Mouse (Mus musculus) hindbrain, embryonic 16.5 days (tissue): ENCODE data around the gene Aatk. TPM values are rescaled to one million over a fixed set of nuclear protein-coding genes. Genes with fewer than 3 reads are reported as not detected.

Source experiments
- ATAC-seq: fragments of 200-750 bp; cut with Nextera tagmentation; 2 replicates; pipeline ENCODE4 v1.8.0; 2017; ENCODE audit warnings: moderate TSS enrichment, moderate library complexity
- H3K27ac ChIP-seq: fragments of 300-500 bp; sonication (generic); 2 replicates; pipeline ENCODE4 v1.5.1; 2014; ENCODE audit warnings: low read depth, mild to moderate bottlenecking, control low read depth, low read length, moderate library complexity
- H3K27me3 ChIP-seq: fragments of 300-500 bp; sonication (generic); replicated peaks from 2 replicates; pipeline ENCODE4 v1.6.1; 2014; ENCODE audit warnings: low read length; ENCODE audit not compliant: control insufficient read depth, insufficient read depth
- H3K36me3 ChIP-seq: fragments of 300-500 bp; sonication (generic); 2 replicates; pipeline ENCODE4 v1.6.1; 2014; ENCODE audit warnings: mild to moderate bottlenecking, low read length, moderate library complexity, mixed read lengths; ENCODE audit not compliant: control insufficient read depth, insufficient read depth
- H3K4me1 ChIP-seq: fragments of 300-500 bp; sonication (generic); 2 replicates; pipeline ENCODE4 v1.6.1; 2014; ENCODE audit warnings: low read depth, low read length; ENCODE audit not compliant: control insufficient read depth, insufficient read depth
- H3K4me2 ChIP-seq: fragments of 300-500 bp; sonication (generic); 2 replicates; pipeline ENCODE4 v1.6.1; 2014; ENCODE audit warnings: mild to moderate bottlenecking, low read length, control low read depth, moderate library complexity
- H3K4me3 ChIP-seq: fragments of 300-500 bp; sonication (generic); 2 replicates; pipeline ENCODE4 v1.5.1; 2014; ENCODE audit warnings: mild to moderate bottlenecking, low read length, control low read depth, moderate library complexity
- H3K9ac ChIP-seq: fragments of 300-500 bp; sonication (generic); 2 replicates; pipeline ENCODE4 v1.6.1; 2014; ENCODE audit warnings: low read depth, mild to moderate bottlenecking, control low read depth, low read length, moderate library complexity
- H3K9me3 ChIP-seq: fragments of 300-500 bp; sonication (generic); 2 replicates; pipeline ENCODE4 v1.6.1; 2014; ENCODE audit warnings: mild to moderate bottlenecking, low read length, moderate library complexity; ENCODE audit not compliant: control insufficient read depth
- WGBS: fragments of 180-500 bp; shearing (Covaris S2); extraction: QIAGEN DNeasy Blood & Tissue Kit; methylation state at CpG from one replicate; pipeline ENCODE4 v1.1.7; 2014; 5-methylcytosine and 5-hydroxymethylcytosine counted together
- polyA plus RNA-seq: library from polyadenylated mRNA; unstranded; fragments of >200 nt; fragmentation: Nextera tagmentation; extraction: Ambion mirVana; gene quantifications from 2 replicates; pipeline ENCODE4 v1.2.1, GENCODE M21; 2015

Gene Aatk
- polyA plus RNA-seq, 1 experiment from 2014 or later = 35.6 TPM

DNA sequence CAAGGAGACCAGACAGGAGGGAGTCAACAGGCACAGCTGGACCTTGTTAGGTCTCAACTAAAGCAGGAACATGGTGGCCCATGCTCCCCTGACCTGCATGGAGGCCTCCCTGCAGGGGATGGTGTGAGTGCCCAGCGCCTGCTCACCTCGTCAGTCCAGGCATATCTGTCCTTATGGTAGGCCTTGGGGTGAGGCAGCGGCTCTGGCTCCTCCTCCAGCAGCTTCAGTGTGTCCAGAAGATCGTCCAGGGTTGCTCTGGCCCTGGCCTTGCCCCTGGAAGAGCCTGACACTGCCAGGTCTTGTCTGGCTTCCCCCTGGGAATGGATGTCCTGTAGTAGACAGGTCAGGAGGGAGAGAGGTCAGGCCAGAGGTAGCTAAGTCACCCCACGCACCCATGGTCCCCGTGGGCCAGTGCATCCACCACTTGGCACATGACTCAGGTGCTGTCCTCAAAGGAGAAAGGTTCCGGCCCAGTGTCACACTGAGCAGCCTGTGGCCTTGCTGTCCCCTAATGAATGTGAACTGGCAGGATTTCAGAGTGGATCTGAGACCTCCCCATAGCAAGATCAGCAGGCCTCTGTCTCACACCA lies 24.9 kb upstream of the Aatk start:
- WGBS = 84% methylated on average over 7 of the region's 7 CpGs
- Histone ChIP-seq H3K27me3 (no peaks in the 10 kb centered on the region), H3K4me1 (no peaks in the 10 kb centered on the region; the same call in 1 of the 2 replicates), H3K4me3 (no peak overlapping the region), H3K4me2 (no peak overlapping the region), H3K27ac (no peak overlapping the region), H3K9me3 (no peaks in the 10 kb centered on the region), H3K36me3 (peaks cover 51% of the 10 kb centered on the region), H3K9ac (no peak overlapping the region)
- ATAC-seq = no peak

GRCm38 (mm10) chr11:120071065-120071464 lies 24.1 kb upstream of the Aatk start:
- H3K36me3 ChIP-seq = peaks cover 44% of the 10 kb centered on the region
- WGBS = 19% methylated on average over 12 of the region's 12 CpGs

GRCm38 (mm10) chr11:120070286-120070930 lies 23.4 kb upstream of the Aatk start:
- H3K9ac ChIP-seq = no peak overlapping the region
- no peak for ATAC-seq
- no peaks in the 10 kb centered on the region for H3K27me3 ChIP-seq
- no peaks in the 10 kb centered on the region for H3K9me3 ChIP-seq
- no peaks in the 10 kb centered on the region; the same call in none of the 2 replicates for H3K4me1 ChIP-seq
- H3K36me3 ChIP-seq = peaks cover 38% of the 10 kb centered on the region
- H3K4me2 ChIP-seq = no peak overlapping the region
- WGBS = 86% methylated on average over 27 of the region's 27 CpGs
- no peak overlapping the region for H3K4me3 ChIP-seq
- H3K27ac ChIP-seq = no peak overlapping the region

More at GRCm38 (mm10) chr11:120071065-120071464, 24.1 kb upstream of the Aatk start:
- Histone ChIP-seq H3K9ac (no peak overlapping the region), H3K4me3 (no peak overlapping the region), H3K27ac (no peak overlapping the region), H3K4me1 (no peaks in the 10 kb centered on the region; the same call in 1 of the 2 replicates), H3K4me2 (no peak overlapping the region), H3K9me3 (no peaks in the 10 kb centered on the region), H3K27me3 (no peaks in the 10 kb centered on the region)
- ATAC-seq = no peak

DNA sequence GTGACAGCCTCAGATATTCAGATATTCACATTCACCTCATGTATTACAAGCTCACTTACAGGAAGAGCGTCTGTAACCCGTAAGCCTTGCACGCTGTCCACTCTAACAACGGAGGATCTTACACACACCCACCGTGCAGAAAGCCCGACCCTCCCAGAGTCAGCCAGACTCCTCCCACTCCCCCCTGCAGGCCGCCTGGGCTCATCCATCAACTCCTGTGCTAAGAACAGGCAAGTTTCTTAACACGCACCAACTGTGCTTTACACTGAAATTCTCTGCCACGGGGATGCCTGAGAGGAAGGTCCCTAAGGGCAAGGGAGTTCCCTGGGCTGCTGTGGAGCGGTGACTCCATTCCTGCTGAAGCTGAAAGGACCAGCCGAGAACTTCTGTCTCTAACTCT lies 22.3 kb upstream of the Aatk start:
- Histone ChIP-seq H3K4me1 (no peaks in the 10 kb centered on the region; the same call in none of the 2 replicates), H3K9me3 (no peaks in the 10 kb centered on the region), H3K36me3 (peaks cover 36% of the 10 kb centered on the region), H3K4me3 (no peak overlapping the region), H3K27me3 (no peaks in the 10 kb centered on the region), H3K27ac (no peak overlapping the region), H3K9ac (no peak overlapping the region), H3K4me2 (no peak overlapping the region)
- WGBS = 34% methylated on average over 11 of the region's 11 CpGs
- no peak for ATAC-seq

- no peak overlapping the region for H3K27ac ChIP-seq
- ATAC-seq = no peak
- no peak overlapping the region for H3K4me2 ChIP-seq
- H3K36me3 ChIP-seq = peaks cover 32% of the 10 kb centered on the region
- no peaks in the 10 kb centered on the region for H3K27me3 ChIP-seq
- no peaks in the 10 kb centered on the region for H3K9me3 ChIP-seq
- H3K9ac ChIP-seq = no peak overlapping the region
- no peaks in the 10 kb centered on the region; the same call in none of the 2 replicates for H3K4me1 ChIP-seq
- no peak overlapping the region for H3K4me3 ChIP-seq
- 54% methylated on average over 17 of the region's 17 CpGs for WGBS
Observed at GRCm38 (mm10) chr11:120067834-120068233, 20.9 kb upstream of the Aatk start.

GRCm38 (mm10) chr11:120065291-120065690 lies 18.3 kb upstream of the Aatk start:
- Histone ChIP-seq H3K9ac (no peak overlapping the region), H3K4me2 (no peak overlapping the region), H3K27ac (no peak overlapping the region; the same call in 1 of the 2 replicates), H3K4me3 (no peak overlapping the region), H3K36me3 (peaks cover 12% of the 10 kb centered on the region), H3K9me3 (no peaks in the 10 kb centered on the region), H3K27me3 (no peaks in the 10 kb centered on the region), H3K4me1 (no peaks in the 10 kb centered on the region; the same call in none of the 2 replicates)
- ATAC-seq = no peak
- WGBS = 32% methylated on average over 10 of the region's 10 CpGs

DNA sequence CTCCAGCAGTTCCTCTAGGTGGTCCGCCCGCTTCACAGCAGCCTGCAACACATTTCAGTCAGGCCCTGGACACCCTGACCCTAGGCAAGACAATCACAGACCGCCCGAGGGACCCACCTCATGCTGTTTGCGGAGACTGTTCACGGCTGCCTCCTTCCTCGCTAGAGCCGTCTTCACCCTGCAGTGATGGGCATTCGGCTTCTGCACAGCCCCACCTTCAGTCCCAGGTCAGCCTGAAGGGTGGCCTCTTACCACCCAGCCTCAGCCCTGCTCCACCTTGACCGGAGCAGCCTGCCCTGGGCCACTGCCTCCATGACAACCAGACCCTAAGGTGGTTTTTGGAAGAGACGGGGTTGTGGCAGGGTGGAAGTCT lies 17.7 kb upstream of the Aatk start:
- Histone ChIP-seq H3K4me2 (no peak overlapping the region), H3K4me1 (no peaks in the 10 kb centered on the region; the same call in none of the 2 replicates), H3K36me3 (peaks cover 8% of the 10 kb centered on the region; the same call in 1 of the 2 replicates), H3K27ac (no peak overlapping the region; the same call in 1 of the 2 replicates), H3K4me3 (no peak overlapping the region), H3K9me3 (no peaks in the 10 kb centered on the region), H3K27me3 (no peaks in the 10 kb centered on the region), H3K9ac (no peak overlapping the region)
- WGBS = 83% methylated on average over 11 of the region's 11 CpGs
- no peak for ATAC-seq

DNA sequence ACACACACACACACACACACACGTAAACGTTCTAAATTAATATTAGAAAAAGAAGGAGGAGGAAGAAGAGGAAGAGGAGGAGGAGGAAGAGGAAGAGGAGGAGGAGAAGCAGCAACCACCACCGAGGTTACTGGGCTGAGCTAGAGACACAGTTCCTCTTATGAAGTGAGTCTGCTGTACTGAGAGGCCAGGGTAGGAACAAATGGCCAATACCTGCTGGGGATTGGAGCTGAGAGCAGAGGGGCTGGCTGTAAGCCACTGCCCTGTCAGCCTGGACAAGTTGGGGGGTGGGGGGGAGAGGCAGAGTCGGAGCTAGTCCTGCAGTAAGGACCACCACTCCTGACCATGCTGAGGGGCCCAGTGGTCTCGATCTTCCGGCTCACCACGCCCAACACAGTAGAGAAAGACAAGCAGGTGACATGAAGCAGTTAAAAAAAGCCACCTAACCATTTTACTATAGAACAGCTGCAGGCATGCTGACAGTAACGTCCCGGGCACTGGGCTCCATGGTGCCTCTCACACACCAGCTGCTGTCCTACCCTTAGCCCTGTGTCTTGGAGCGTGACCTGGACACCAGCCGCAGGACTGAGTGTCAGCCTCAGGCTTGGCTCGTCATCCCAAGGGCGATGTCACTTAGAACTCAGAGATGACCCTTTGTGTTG lies 17.2 kb upstream of the Aatk start:
- Histone ChIP-seq H3K9ac (no peak overlapping the region), H3K27me3 (no peaks in the 10 kb centered on the region), H3K36me3 (peaks cover 5% of the 10 kb centered on the region; the same call in 1 of the 2 replicates), H3K27ac (no peak overlapping the region), H3K4me3 (no peak overlapping the region), H3K9me3 (no peaks in the 10 kb centered on the region), H3K4me2 (no peak overlapping the region), H3K4me1 (no peaks in the 10 kb centered on the region; the same call in 1 of the 2 replicates)
- WGBS = 78% methylated on average over 13 of the region's 13 CpGs
- ATAC-seq = no peak

- H3K4me3 ChIP-seq = no peak overlapping the region
- H3K9ac ChIP-seq = no peak overlapping the region
- peaks cover 5% of the 10 kb centered on the region; the same call in 1 of the 2 replicates for H3K36me3 ChIP-seq
- H3K9me3 ChIP-seq = no peaks in the 10 kb centered on the region
- WGBS = 79% methylated on average over 5 of the region's 5 CpGs
- no peak overlapping the region for H3K27ac ChIP-seq
- H3K4me2 ChIP-seq = no peak overlapping the region
- H3K4me1 ChIP-seq = no peaks in the 10 kb centered on the region; the same call in 1 of the 2 replicates
- no peaks in the 10 kb centered on the region for H3K27me3 ChIP-seq
- no peak for ATAC-seq
Observed at GRCm38 (mm10) chr11:120063326-120063725, 16.4 kb upstream of the Aatk start.
